Mouse (Mus musculus) hindbrain, embryonic 11.5 days (tissue): ENCODE results near the gene Swap70. TPM values are rescaled to one million over a fixed set of nuclear protein-coding genes. Genes with fewer than 3 reads are reported as not detected.

Experiments
- ATAC-seq: fragments of 200-750 bp; cut with Nextera tagmentation; 2 replicates; pipeline ENCODE4 v1.8.0; 2017; ENCODE audit warnings: mild to moderate bottlenecking, moderate TSS enrichment, moderate library complexity; ENCODE audit not compliant: low FRiP score
- DNase-seq: peaks from one replicate; pipeline ENCODE4 v3.0.0-alpha.2; 2015; ENCODE audit warnings: low spot score
- H3K27ac ChIP-seq: fragments of 300-500 bp; sonication (generic); 2 replicates; pipeline ENCODE4 v1.5.1; 2014; ENCODE audit warnings: mild to moderate bottlenecking, low read depth, low read length
- H3K27me3 ChIP-seq: fragments of 300-500 bp; sonication (generic); 2 replicates; pipeline ENCODE4 v1.6.1; 2014; ENCODE audit warnings: mild to moderate bottlenecking, low read length, moderate library complexity, mixed read lengths; ENCODE audit not compliant: control insufficient read depth, insufficient read depth
- H3K36me3 ChIP-seq: fragments of 300-500 bp; sonication (generic); 2 replicates; pipeline ENCODE4 v1.6.1; 2014; ENCODE audit warnings: mild to moderate bottlenecking, low read length, moderate library complexity, mixed read lengths; ENCODE audit not compliant: control insufficient read depth, insufficient read depth
- H3K4me1 ChIP-seq: fragments of 300-500 bp; sonication (generic); replicated peaks from 2 replicates; pipeline ENCODE4 v1.6.1; 2014; ENCODE audit warnings: low read length, mixed read lengths; ENCODE audit not compliant: control insufficient read depth, insufficient read depth
- H3K4me2 ChIP-seq: fragments of 300-500 bp; sonication (generic); replicated peaks from 2 replicates; pipeline ENCODE4 v1.6.1; 2014; ENCODE audit warnings: mild to moderate bottlenecking, low read depth, low read length
- H3K4me3 ChIP-seq: fragments of 300-500 bp; sonication (generic); 2 replicates; pipeline ENCODE4 v1.5.1; 2014; ENCODE audit warnings: low read depth, low read length
- H3K9ac ChIP-seq: fragments of 300-500 bp; sonication (generic); 2 replicates; pipeline ENCODE4 v1.6.1; 2014; ENCODE audit warnings: low read depth, low read length
- H3K9me3 ChIP-seq: fragments of 300-500 bp; sonication (generic); 2 replicates; pipeline ENCODE4 v1.6.1; 2016; ENCODE audit warnings: low read length; ENCODE audit not compliant: control insufficient read depth
- WGBS: fragments of 180-500 bp; shearing (Covaris S2); extraction: QIAGEN DNeasy Blood & Tissue Kit; methylation state at CpG from one replicate; pipeline ENCODE4 v1.1.7; 2014; 5-methylcytosine and 5-hydroxymethylcytosine counted together
- polyA plus RNA-seq: library from polyadenylated mRNA; unstranded; fragments of >200 nt; fragmentation: Nextera tagmentation; extraction: Ambion mirVana; gene quantifications from 2 replicates; pipeline ENCODE4 v1.2.1, GENCODE M21; 2014

Gene Swap70
- polyA plus RNA-seq, result 15.6 and 16.3 TPM in 2 replicates

DNA sequence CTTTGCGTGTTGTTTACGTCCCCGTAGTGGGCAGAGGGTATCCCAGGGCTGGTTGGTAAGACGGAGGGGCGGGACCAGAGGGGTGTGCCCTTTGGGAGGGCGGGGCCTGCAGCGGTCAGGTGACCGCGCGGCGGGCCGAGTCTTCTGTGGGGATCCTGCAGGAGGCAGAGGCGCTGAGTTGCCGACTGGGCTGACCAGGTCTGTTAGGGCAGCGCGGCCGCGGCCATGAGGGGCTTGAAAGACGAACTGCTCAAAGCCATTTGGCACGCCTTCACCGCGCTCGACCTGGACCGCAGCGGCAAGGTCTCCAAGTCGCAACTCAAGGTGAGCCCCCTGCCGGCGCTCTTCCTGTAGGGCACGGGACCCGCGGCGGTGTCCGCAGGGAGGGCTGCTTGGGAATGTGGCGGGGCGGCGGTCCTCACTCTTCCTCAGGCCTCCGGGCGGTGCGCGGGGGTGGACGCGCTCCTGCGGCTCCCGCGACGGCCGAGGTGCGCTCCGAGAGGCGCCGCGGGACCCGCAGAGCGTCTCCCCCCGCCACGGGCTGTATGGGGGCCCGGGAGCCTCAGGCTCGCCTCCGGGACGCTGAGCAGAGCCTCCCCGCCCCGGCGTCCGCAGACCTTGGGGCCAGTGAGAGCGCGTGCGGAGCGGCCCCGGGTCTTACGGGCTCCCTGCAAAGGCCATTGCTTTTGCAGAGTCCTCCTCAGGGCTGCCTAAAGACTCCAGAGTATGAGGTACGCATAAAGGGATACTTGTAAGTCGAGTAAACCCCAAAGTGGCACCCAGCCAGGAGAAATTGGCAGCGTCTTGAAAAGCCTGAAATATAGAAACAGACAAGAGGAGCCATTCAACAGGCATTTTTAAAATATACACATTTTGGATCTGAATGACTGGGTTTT is at the start of gene Swap70:
Gene Swap70, plus strand, starts transcription at position 126 of the 896 bp plus-strand sequence.
- under 1% methylated on average over 72 of the region's 73 CpGs for WGBS
- peak within 1 kb of the TSS; percentile 61 for H3K27ac ChIP-seq
- peak within 1 kb of the TSS; percentile 76 for H3K9ac ChIP-seq
- peak within 1 kb of the TSS; percentile 74 for H3K4me2 ChIP-seq
- ATAC-seq, result peak; percentile 99
- peak within 1 kb of the TSS; percentile 71 for H3K4me3 ChIP-seq
- peak; percentile 91 for DNase-seq
- peaks cover 3% of the 10 kb centered on the region; the same call in 1 of the 2 replicates for H3K36me3 ChIP-seq
- no peaks in the 10 kb centered on the region for H3K27me3 ChIP-seq
- H3K9me3 ChIP-seq, result no peaks in the 10 kb centered on the region
- H3K4me1 ChIP-seq, result no peaks in the 10 kb centered on the region

- Histone ChIP-seq H3K4me1 (no peaks in the 10 kb centered on the region), H3K9ac (no peak overlapping the region), H3K36me3 (no peaks in the 10 kb centered on the region), H3K4me3 (no peak overlapping the region), H3K9me3 (no peaks in the 10 kb centered on the region), H3K27me3 (no peaks in the 10 kb centered on the region), H3K27ac (no peak overlapping the region), H3K4me2 (no peak overlapping the region)
- no peak for DNase-seq
- ATAC-seq, result no peak
- WGBS, result 89% methylated on average over 7 of the region's 7 CpGs
Measured at GRCm38 (mm10) chr7:110179208-110179607, 42.3 kb upstream of the Swap70 start.

- H3K9me3 ChIP-seq, result no peaks in the 10 kb centered on the region
- H3K4me2 ChIP-seq, result no peak overlapping the region
- DNase-seq, result no peak
- no peaks in the 10 kb centered on the region for H3K4me1 ChIP-seq
- no peak overlapping the region for H3K27ac ChIP-seq
- H3K9ac ChIP-seq, result no peak overlapping the region
- H3K27me3 ChIP-seq, result no peaks in the 10 kb centered on the region
- H3K36me3 ChIP-seq, result no peaks in the 10 kb centered on the region
- no peak for ATAC-seq
- no peak overlapping the region for H3K4me3 ChIP-seq
Measured at GRCm38 (mm10) chr7:110180613-110181012, 40.9 kb upstream of the Swap70 start.

DNA sequence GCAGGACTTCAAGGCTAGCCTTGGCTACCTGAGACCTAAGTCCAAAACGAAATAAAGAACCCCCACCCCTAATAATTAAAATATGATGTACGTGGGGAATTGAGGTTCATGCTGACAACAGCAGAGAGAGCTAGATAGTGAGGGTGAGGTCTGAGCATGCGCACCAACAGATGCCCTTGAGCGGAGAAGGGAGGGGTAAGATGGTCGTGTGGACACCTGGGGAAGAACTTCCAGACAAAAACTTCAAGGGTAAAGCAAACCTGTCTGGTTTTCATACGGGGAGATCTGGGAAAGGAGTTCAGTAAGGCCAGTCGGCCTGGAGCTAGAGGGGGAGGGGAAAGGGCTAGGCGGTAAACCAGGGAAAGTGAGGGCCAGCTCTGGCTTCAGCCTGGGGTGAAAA is 40.1 kb upstream of the Swap70 start:
- 68% methylated on average over 8 of the region's 8 CpGs for WGBS

GRCm38 (mm10) chr7:110184608-110185007 is 36.9 kb upstream of the Swap70 start:
- Histone ChIP-seq H3K27me3 (no peaks in the 10 kb centered on the region), H3K4me1 (no peaks in the 10 kb centered on the region), H3K4me3 (no peak overlapping the region), H3K9me3 (no peaks in the 10 kb centered on the region), H3K4me2 (no peak overlapping the region), H3K27ac (no peak overlapping the region), H3K9ac (no peak overlapping the region), H3K36me3 (no peaks in the 10 kb centered on the region)
- ATAC-seq (no peak), DNase-seq (no peak)
- WGBS, result 83% methylated on average over 3 of the region's 3 CpGs

More for the DNA sequence above, 40.1 kb upstream of the Swap70 start:
- H3K9me3 ChIP-seq, result no peaks in the 10 kb centered on the region
- no peaks in the 10 kb centered on the region for H3K4me1 ChIP-seq
- H3K9ac ChIP-seq, result no peak overlapping the region
- no peaks in the 10 kb centered on the region for H3K27me3 ChIP-seq
- no peak overlapping the region for H3K27ac ChIP-seq
- no peak overlapping the region for H3K4me3 ChIP-seq
- H3K4me2 ChIP-seq, result no peak overlapping the region
- H3K36me3 ChIP-seq, result no peaks in the 10 kb centered on the region
- DNase-seq (no peak), ATAC-seq (no peak)

- WGBS, result 55% methylated on average over 7 of the region's 7 CpGs
- Histone ChIP-seq H3K9ac (no peak overlapping the region), H3K4me1 (no peaks in the 10 kb centered on the region), H3K36me3 (no peaks in the 10 kb centered on the region), H3K9me3 (no peaks in the 10 kb centered on the region), H3K27me3 (no peaks in the 10 kb centered on the region), H3K27ac (no peak overlapping the region), H3K4me3 (no peak overlapping the region), H3K4me2 (no peak overlapping the region)
- ATAC-seq, result no peak
- no peak for DNase-seq
Measured at GRCm38 (mm10) chr7:110189951-110190350, 31.6 kb upstream of the Swap70 start.

GRCm38 (mm10) chr7:110193186-110193585 is 28.3 kb upstream of the Swap70 start:
- Histone ChIP-seq H3K36me3 (no peaks in the 10 kb centered on the region), H3K27ac (no peak overlapping the region), H3K27me3 (no peaks in the 10 kb centered on the region), H3K9ac (no peak overlapping the region), H3K4me3 (no peak overlapping the region), H3K4me2 (no peak overlapping the region), H3K4me1 (no peaks in the 10 kb centered on the region), H3K9me3 (no peaks in the 10 kb centered on the region)
- WGBS, result 94% methylated on average over 3 of the region's 3 CpGs
- ATAC-seq (no peak), DNase-seq (no peak)

GRCm38 (mm10) chr7:110197176-110197575 is 24.3 kb upstream of the Swap70 start:
- H3K9me3 ChIP-seq, result no peaks in the 10 kb centered on the region

DNA sequence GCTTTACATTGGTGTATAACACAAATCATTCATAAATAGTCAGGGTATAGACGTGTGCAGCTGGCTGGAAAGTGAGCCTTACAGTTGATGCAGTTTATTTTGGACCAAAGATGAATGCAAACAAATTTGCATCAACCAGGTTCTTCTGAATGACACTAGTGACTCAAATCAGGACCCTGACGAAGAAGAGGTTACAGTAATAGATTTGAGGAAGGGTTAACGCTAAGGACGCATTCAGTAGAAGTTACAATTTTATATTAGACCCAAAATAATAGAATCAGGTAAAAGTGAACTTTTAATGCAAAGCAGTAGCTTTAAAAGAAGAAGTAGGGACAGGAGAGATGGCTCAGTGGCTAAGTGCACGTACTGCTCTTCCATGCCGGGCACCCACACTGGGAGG is 19.6 kb upstream of the Swap70 start:
- H3K36me3 ChIP-seq, result no peaks in the 10 kb centered on the region
- no peaks in the 10 kb centered on the region for H3K27me3 ChIP-seq
- ATAC-seq, result no peak
- no peak overlapping the region for H3K27ac ChIP-seq
- no peak overlapping the region for H3K4me3 ChIP-seq
- 93% methylated on average over 6 of the region's 6 CpGs for WGBS
- DNase-seq, result no peak
- no peaks in the 10 kb centered on the region for H3K9me3 ChIP-seq
- H3K9ac ChIP-seq, result no peak overlapping the region
- no peaks in the 10 kb centered on the region for H3K4me1 ChIP-seq
- H3K4me2 ChIP-seq, result no peak overlapping the region

More at GRCm38 (mm10) chr7:110197176-110197575, 24.3 kb upstream of the Swap70 start:
- WGBS, result 84% methylated on average over 7 of the region's 7 CpGs
- Histone ChIP-seq H3K27ac (no peak overlapping the region), H3K27me3 (no peaks in the 10 kb centered on the region), H3K4me1 (no peaks in the 10 kb centered on the region), H3K4me3 (no peak overlapping the region), H3K4me2 (no peak overlapping the region), H3K9ac (no peak overlapping the region), H3K36me3 (no peaks in the 10 kb centered on the region)
- no peak for DNase-seq
- ATAC-seq, result no peak
